Mouse (Mus musculus): ENCODE results near the gene Pogk. TPM values are rescaled to one million over a fixed set of nuclear protein-coding genes. Genes with fewer than 3 reads are reported as not detected.

Gene Pogk
- polyA plus RNA-seq, 1 experiment from 2014 or later: 31.0 TPM

DNA sequence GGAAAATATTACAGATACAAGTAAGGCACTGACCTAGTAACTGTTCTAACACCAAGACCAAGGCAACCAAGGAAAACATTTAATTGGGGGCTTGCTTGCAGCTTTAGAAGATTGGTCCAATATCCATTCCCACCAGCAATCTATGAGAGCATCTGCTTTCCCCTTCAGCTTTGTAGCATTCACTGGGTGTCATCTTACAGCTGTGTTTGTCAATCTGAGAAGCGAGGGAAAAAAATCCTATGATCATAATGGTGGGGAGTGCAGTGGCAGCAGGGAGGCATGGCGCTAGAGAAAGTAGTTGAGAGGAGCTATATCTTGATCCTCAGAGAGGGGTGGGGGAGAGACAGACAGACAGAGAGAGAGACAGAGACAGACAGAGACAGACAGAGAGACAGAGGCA lies 67.6 kb downstream of the Pogk start:
- H3K4me3 ChIP-seq: no peak overlapping the region
- H3K36me3 ChIP-seq (replicated peaks): no peaks in the 10 kb centered on the region
- no peaks in the 10 kb centered on the region for H3K9me3 ChIP-seq
- H3K27ac ChIP-seq: no peak overlapping the region
- DNase-seq (ENCODE audit: extremely low spot score, low spot score): no peak
- no peaks in the 10 kb centered on the region for H3K27me3 ChIP-seq (ENCODE audit: poor library complexity, severe bottlenecking)
- 65% methylated on average over 2 of the region's 2 CpGs for WGBS
- H3K4me1 ChIP-seq: peaks cover 16% of the 10 kb centered on the region

- H3K9me3 ChIP-seq: no peaks in the 10 kb centered on the region
- no peaks in the 10 kb centered on the region for H3K27me3 ChIP-seq (ENCODE audit: poor library complexity, severe bottlenecking)
- no peaks in the 10 kb centered on the region for H3K36me3 ChIP-seq (replicated peaks)
- H3K4me1 ChIP-seq: peaks cover 9% of the 10 kb centered on the region
- H3K4me3 ChIP-seq: no peak overlapping the region
- DNase-seq (ENCODE audit: extremely low spot score, low spot score): no peak
- no peak overlapping the region for H3K27ac ChIP-seq
- 89% methylated on average over 6 of the region's 6 CpGs for WGBS
Observed at GRCm38 (mm10) chr1:166339110-166339509, 70.6 kb downstream of the Pogk start.

Other genes starting within 250 kb of the Pogk start
- gene Mael, start 171.1 kb downstream of the Pogk start, polyA plus RNA-seq (2016; fragmentation: Nextera tagmentation; extraction: Ambion mirVana): not detected in 2 replicates
- gene Ildr2, start 155.7 kb downstream of the Pogk start, polyA plus RNA-seq (2016; fragmentation: Nextera tagmentation; extraction: Ambion mirVana): 7.7 and 8.3 TPM in 2 replicates
- 66.8 and 69.4 TPM in 2 replicates for gene Tada1, start 30.8 kb downstream of the Pogk start, polyA plus RNA-seq (2016; fragmentation: Nextera tagmentation; extraction: Ambion mirVana)
- not detected in 2 replicates for gene Gm4846, start 87.7 kb upstream of the Pogk start, polyA plus RNA-seq (2016; fragmentation: Nextera tagmentation; extraction: Ambion mirVana)
- gene Gm4847, start 237.8 kb upstream of the Pogk start, polyA plus RNA-seq (2016; fragmentation: Nextera tagmentation; extraction: Ambion mirVana): not detected in 2 replicates